Mouse (Mus musculus): ENCODE results near the gene Cacnb3.
A peak's percentile ranks its signal among the peaks of the same experiment; 100 is the strongest.

The Cacnb3 gene

GRCm38 (mm10) chr15:98609331-98610130 lies 21.1 kb upstream of the Cacnb3 start, which contains the start of gene Adcy6:
Adcy6 (minus strand) TSS chr15:98610076.
- DNase-seq, result peak; percentile 89 to 96

GRCm38 (mm10) chr15:98610131-98610633 lies 20.5 kb upstream of the Cacnb3 start:
- no peak for DNase-seq

GRCm38 (mm10) chr15:98612229-98612628 lies 18.4 kb upstream of the Cacnb3 start:
- no peak for DNase-seq

GRCm38 (mm10) chr15:98614551-98614950 lies 16.1 kb upstream of the Cacnb3 start:
- peak; percentile 86 to 87 for DNase-seq

- DNase-seq, result peak; percentile 63 to 74
Observed at GRCm38 (mm10) chr15:98614971-98615370, 15.7 kb upstream of the Cacnb3 start.

- no peak for DNase-seq
Observed at GRCm38 (mm10) chr15:98615751-98616150, 14.9 kb upstream of the Cacnb3 start.

GRCm38 (mm10) chr15:98616362-98617175 lies 14.1 kb upstream of the Cacnb3 start:
- DNase-seq, result peak; percentile 55 to 77

- peak; percentile 68 to 76 for DNase-seq
Observed at GRCm38 (mm10) chr15:98617176-98617537, 13.5 kb upstream of the Cacnb3 start.

GRCm38 (mm10) chr15:98622199-98622598 lies 8.4 kb upstream of the Cacnb3 start:
- peak; percentile 43 to 80 for DNase-seq

- DNase-seq, result no peak
Observed at GRCm38 (mm10) chr15:98622721-98623120, 7.9 kb upstream of the Cacnb3 start.

- no peak for DNase-seq
Observed at GRCm38 (mm10) chr15:98623361-98623821, 7.2 kb upstream of the Cacnb3 start.

GRCm38 (mm10) chr15:98626078-98626477 lies 4.6 kb upstream of the Cacnb3 start:
- DNase-seq, result no peak

- no peak for DNase-seq
Observed at GRCm38 (mm10) chr15:98626487-98627212, 4.0 kb upstream of the Cacnb3 start.

GRCm38 (mm10) chr15:98628589-98629254 lies 1.9 kb upstream of the Cacnb3 start:
- DNase-seq, result no peak

GRCm38 (mm10) chr15:98629464-98629863 lies 1.2 kb upstream of the Cacnb3 start:
- DNase-seq, result no peak

- peak; percentile 72 to 83 for DNase-seq
Observed at GRCm38 (mm10) chr15:98631493-98631892, 853 bp downstream of the Cacnb3 start.

GRCm38 (mm10) chr15:98632107-98632744 lies 1.6 kb downstream of the Cacnb3 start:
- DNase-seq, result peak; percentile 73 to 87

GRCm38 (mm10) chr15:98632921-98633320 lies 2.3 kb downstream of the Cacnb3 start:
- DNase-seq, result no peak

- no peak for DNase-seq
Observed at GRCm38 (mm10) chr15:98633822-98634470, 3.3 kb downstream of the Cacnb3 start.

- peak; percentile 82 to 88 for DNase-seq
Observed at GRCm38 (mm10) chr15:98634541-98635081, 4.0 kb downstream of the Cacnb3 start.
